Mouse (Mus musculus) adrenal gland, postnatal 14 days (tissue): ENCODE measurements around the gene Gm10053. TPM values are rescaled to one million over a fixed set of nuclear protein-coding genes. Genes with fewer than 3 reads are reported as not detected.
"Not testable (repeated sequence)": the region's sequence is repeated elsewhere in the genome, so short reads cannot be mapped to it uniquely, and the experiment has no call there.

ENCODE experiments used
- DNase-seq: peaks from one replicate; pipeline ENCODE4 v3.0.0; 2021; ENCODE audit warnings: mixed read lengths
- long read RNA-seq, 2 experiments: library from polyadenylated mRNA; stranded (forward); transcript quantifications; one replicate each; pipeline ENCODE4 v2.0.0; 2021
- total RNA-seq: library from RNA; stranded (reverse); gene quantifications from 2 replicates; pipeline ENCODE4 v1.2.3, GENCODE M21; 2021

Gene Gm10053
- total RNA-seq: 547 and 580 TPM in 2 replicates
- long read RNA-seq, experiment 1, transcript Gm10053-201 (1 exons, 946 nt): major isoform, 8 of 8 reads
- long read RNA-seq, experiment 1, partial matches to known transcripts: 0 of 8 reads
- long read RNA-seq, experiment 1, other reads (novel, unspliced or antisense): 0 of 8 reads
- long read RNA-seq, experiment 2, transcript Gm10053-201 (1 exons, 946 nt): major isoform, 21 of 21 reads
- long read RNA-seq, experiment 2, partial matches to known transcripts: 0 of 21 reads
- long read RNA-seq, experiment 2, other reads (novel, unspliced or antisense): 0 of 21 reads

DNA sequence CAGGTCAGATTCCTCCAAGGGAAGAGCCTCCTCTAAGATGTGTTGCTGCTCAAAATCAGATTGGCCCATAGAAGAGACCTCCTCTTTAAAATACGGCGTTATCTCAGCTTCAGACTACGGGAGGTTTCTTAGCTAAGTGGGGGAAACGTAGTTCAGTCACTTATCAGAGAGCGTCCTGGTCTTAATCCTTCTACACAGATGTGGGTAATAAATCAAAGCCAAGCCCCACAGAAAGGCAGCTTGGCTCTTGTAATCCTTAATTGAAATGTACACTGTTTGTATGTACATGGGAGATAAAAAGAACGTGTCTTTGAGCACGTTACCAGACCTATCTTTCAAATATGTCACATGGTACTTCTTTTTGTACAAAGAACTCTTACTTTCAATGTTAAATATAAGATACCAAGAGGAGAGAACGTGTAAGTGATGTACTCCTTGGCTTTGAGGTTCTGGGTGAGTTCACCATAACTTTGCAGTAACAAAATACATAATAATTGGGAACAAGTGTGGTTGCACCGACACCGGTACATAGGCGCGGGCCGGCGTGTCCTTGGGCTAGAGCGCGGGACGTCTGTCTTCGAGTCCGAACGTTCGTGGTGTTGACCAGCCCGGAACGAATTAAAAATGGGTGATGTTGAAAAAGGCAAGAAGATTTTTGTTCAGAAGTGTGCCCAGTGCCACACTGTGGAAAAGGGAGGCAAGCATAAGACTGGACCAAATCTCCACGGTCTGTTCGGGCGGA lies at the start of gene Gm10053:
TSS of gene Gm10053 (plus strand) at position 558 of the 742 bp plus-strand sequence.
- DNase-seq: not testable (repeated sequence)

DNA sequence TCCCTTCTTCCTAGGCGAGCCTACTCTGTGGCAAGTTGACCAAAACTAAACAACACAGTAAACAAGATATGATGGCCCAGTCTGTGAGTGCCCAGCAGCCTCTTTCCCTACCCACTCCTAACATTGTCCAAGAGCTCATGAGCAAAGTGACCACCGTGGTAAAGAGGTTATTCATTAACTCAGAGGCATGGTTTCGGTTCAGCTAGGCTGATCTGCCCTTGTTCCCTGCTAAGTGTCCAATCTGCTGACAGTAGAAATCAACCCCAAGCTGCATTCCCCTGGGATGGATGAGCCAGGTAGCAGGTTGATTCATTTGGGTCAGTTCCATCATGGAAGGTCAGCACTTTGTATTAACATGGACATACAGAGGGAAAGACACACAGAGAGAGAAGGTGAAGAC lies 33.4 kb upstream of the Gm10053 start:
- no peak for DNase-seq

- DNase-seq: no peak
These were observed 30.4 kb upstream of the Gm10053 start for GRCm38 (mm10) chr19:24845007-24845546.

GRCm38 (mm10) chr19:24848345-24848744 lies 27.1 kb upstream of the Gm10053 start:
- no peak for DNase-seq

DNA sequence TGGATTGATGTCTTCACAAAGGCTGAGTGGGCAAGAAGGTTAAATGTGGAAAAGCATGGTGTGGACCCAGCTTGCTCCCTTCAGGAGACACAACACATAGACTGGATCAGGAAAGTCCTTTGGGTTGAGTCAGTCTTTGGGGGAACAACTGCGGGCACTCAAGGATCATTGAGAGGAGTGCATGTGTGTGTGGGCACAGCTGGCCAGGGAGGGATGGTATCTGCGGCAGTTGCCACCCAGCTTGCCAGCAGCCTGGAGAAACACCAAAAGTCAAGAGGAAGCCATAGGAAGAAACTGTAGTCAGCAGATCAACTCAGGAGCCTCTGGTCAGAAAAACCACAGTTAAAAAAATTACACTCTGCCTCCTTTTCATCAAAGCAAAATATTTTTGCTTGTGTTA lies 26.6 kb upstream of the Gm10053 start:
- no peak for DNase-seq

DNA sequence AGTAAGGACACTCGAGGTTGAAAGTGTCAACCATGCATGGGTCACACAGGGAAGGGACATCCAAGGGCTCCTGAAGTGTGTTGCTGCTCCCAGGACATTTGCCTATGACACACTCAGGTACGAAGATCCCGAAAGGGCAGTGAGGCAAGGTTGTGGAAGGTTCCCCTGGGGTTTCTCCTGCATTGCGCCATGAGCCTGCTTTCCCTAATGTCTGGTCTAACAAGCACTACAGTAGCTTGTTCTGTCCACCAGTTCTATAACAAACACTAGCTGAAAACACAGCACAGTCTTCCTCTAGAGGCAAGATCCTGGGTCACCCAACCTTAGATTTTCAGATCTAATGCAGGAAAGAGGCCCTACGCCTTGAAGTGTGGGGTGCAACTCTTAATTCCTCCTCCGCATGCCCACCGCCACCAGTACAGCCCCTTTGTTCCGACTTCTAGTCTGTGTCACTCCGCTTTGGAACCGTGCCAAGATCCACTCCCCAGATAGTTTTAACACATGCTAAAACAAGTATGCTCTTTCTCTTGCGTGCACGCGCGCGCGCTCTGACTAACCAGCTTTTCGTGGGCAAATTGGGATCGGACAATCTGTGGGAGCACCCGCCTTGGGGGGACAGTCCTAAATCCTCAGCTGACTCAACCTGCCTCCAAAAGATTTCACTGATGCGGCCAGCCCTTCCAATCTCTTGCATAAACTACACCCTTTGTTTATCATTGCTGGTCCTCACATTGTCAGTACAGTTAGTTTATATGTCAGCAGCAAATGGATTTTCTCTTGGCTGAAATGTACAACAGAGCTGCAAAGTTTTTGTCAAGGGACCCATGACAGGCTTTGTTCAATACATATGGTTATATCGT lies 23.8 kb upstream of the Gm10053 start:
- peak; percentile 63 for DNase-seq

DNA sequence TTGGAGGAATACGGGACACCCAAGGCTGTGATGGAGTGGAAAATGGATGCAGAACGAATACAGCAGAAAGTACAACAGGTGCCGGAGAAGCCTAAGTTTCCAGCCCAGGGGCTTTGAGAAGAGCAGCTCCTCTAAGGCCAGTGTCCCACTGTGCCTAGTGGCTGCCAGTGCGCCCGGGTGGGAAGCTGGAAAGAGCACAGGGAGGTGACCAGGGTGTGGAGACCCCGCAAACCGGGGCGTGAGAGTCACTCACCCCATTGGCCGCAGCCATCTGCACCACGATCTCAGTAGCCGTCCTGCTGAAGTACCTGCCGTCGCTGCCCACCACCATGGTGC lies 14.2 kb upstream of the Gm10053 start:
- DNase-seq: no peak

- DNase-seq: peak; percentile 80
These were observed 13.7 kb upstream of the Gm10053 start, which contains the start of gene Pgm5 for GRCm38 (mm10) chr19:24861612-24862451. Pgm5 (minus strand) TSS chr19:24861855.

- DNase-seq: peak; percentile 39
These were observed 10.1 kb upstream of the Gm10053 start for GRCm38 (mm10) chr19:24865436-24865835.

DNA sequence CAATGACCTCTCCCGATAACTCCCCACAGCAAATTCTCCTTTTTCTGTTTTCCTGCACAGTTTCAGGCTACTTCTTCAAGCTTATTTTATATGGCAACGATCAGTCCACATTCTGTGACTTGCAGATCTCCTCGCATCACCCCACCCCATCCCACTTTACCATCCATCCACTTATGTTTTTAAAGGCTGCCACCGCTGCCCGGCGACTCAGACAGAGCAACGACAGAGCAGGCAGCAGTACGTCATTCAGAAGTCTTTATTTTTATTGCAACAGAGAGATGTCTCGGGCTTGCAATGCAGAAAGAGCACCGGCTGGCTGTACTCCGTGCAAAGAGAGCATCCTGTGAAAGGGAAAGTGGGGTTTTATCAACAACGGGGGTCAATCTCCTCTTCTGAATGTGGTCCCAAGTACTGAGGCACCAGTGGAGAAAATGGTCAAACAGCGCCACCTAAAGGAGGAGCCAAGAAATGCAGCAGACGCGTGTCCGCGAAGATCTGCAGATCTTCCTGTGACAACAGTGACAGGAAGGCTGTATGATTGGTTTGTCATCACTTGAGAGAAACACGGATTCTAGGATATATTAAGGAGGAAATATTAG lies 4.3 kb upstream of the Gm10053 start:
- DNase-seq: peak; percentile 83

- no peak for DNase-seq
These were observed 1.6 kb upstream of the Gm10053 start for GRCm38 (mm10) chr19:24873873-24874272.

DNA sequence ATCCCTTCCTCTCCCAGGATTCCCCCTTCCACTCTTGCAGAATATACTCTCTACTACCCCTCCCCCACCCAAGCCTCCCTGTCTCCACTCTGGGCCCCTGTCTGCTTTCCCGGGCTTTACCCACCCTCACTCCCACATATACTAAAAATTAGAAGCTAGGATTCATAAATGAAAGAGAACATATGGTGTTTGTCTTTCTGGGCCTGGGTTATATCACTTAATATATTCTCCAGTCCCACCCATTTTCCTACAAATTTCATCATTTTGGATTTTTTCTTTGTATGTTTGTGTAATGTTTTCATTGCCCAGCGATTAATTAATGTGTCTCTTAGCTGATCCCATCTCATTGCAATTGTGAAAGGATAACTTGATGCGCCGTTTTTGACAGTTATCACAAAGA lies 5.8 kb downstream of the Gm10053 start:
- no peak for DNase-seq

GRCm38 (mm10) chr19:24885504-24885903 lies 10.0 kb downstream of the Gm10053 start:
- peak; percentile 60 for DNase-seq

- DNase-seq: no peak
These were observed 11.4 kb downstream of the Gm10053 start for GRCm38 (mm10) chr19:24886888-24887287.

DNA sequence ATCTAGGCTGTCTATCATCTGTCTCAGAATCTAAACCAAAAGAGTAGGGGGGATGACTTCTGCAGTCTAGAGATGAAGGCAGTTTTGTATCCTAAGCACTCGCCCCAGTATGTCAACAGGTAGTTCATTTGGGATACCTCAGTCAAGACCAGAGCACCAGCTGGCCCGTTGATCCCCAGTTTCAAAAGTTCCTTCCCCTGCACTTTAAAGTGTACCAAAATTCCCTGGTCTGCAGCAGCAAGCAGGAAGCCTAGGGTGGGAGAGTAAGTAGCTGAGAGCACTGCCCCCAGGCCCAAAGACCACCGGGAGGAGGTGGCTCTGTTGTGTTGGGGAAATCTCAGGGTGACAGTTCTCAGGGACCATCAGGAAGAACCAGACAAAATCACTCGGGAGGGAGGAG lies 21.1 kb downstream of the Gm10053 start:
- no peak for DNase-seq

DNA sequence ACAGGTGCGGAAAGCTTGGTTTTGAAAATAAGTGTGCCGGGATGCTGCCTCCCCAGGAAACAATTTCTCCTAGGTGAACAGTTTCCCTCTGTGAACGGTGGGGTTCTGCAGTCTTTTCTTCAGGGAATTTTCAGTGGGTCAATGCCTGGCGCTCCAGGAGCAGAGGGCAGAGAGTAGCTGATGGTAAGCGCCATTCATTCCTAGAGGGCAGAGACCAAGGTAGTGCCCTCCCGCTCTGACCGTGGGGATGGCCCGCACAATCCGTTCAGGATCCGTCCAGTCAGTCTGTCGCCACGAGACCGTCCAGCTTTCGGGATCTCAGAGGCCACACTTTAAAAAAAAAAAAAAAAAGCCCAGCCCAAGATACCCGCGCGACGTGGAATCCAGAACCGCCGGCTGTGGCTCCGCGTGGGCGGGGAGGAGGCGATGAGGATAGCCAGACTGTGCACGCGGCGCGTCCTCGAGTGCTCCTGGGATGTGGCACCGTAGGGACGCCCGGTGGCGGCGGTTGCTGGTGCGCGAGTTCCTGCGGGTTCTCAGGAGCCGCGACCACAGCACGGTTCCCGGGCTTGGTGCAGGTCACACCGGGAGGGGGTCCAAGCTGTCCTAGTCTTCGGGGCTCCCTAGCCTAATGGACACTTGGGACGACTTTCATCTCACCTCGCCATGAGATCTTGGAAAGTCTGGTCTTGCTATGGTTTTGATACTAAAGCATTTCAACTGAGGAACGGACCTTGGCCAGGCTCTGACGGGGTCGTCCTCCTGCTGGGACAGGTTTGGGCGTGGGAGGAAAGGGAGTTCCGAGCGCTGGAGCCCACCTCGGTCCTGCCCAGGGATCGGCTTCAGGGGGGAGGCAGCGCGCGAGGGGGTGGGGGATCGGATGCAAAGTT lies 21.8 kb downstream of the Gm10053 start:
- DNase-seq: peak; percentile 25

DNA sequence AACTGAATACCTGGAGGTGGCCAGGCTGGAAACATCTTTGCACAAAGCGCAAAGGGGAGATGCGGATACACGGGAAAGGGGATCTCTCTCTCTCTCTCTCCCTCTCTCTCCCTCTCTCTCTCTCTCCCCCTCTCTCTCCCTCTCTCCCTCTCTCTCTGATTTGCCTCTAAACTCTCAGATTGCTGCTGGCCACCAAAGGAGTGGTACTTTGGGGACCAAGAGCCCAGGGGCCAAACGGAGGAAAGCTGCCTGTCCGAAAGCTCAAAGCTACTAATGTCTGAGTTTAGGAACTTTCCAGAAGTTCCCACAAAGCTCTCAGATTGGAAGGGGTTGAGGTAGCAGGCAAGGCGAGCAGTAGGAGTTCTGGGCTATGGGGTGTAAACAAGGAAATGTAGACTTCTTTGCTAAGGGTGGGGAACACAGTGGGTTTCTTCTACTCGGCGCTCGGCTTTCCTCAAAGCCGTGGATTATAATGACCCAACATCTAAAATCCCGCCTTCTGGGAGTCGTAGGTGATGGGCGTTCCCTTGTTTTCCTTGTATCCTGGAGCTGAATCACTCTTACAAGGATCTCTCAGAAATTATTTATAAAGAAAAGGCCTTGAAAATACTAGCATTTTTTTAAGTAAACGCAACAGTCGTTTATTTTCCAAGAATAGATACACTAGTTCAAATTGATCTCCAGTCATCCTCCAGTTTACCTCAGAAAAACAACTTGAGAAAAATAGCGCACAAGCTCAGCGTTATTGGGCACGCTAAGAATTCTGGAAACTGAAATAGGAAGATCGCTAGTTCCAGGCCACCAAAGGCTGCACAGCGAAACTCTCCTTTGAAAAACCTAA lies 22.6 kb downstream of the Gm10053 start:
- no peak for DNase-seq

- no peak for DNase-seq
These were observed 23.5 kb downstream of the Gm10053 start for GRCm38 (mm10) chr19:24898737-24899577.
